Mouse (Mus musculus) testis, adult 2 months (tissue): ENCODE measurements at regions not wholly inside any gene's neighbourhood (a gene's known extent, or its start where the extent isn't known, plus 50 kb on each side); places are given as distances from the start of the nearest gene placed in this dataset.

Experiments
- CTCF ChIP-seq: fragments of 200-500 bp; IDR thresholded peaks from 2 replicates; pipeline ENCODE4 v1.5.1; 2012; ENCODE audit warnings: low read depth, mild to moderate bottlenecking, inconsistent platforms, low read length, moderate library complexity; ENCODE audit not compliant: control insufficient read depth, insufficient read depth, insufficient replicate concordance
- POLR2A ChIP-seq: fragments of 200-500 bp; IDR thresholded peaks from 2 replicates; pipeline ENCODE4 v1.6.1; 2012; ENCODE audit warnings: low read depth, mild to moderate bottlenecking, inconsistent platforms, low read length, moderate library complexity; ENCODE audit not compliant: control insufficient read depth

DNA sequence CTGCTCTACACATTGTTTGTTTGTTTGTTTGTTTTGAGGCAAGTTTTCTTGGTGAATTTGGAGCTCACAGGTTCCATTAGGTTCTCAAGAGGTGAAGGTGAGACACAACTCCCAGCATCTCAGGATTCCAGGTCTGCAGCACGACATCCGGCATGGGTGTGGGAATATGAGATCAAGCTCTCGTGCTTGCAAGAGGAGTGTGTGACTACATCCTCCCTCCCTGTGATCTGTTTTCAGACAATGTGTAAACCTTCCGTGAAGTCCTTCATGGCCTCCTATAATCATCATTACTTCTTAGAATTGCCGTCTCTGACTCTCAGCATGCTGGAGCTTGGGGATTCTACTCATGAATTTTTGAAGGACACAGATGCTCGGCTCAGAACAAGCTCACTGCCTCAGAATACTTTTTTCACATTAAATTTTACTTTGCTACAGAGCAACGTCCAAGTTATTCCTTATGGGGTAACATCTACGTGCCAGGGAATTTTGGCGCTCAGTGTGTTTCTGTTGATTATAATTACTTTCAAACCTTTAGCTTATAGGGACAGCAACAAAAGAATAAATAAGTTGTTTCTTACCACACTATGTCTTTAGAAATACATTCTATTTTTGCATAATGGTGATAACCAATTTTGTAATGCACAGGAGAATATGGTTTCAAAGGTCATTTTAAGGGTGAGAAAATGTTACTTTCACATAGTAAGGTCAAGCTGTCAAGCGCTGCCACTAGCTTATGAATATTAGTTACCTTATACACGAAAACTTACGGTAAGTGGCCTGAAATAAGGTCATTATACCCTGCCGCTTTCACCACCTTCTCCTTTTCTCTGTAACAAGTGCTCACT is 220.6 kb downstream of the Spry2 start:
- no peak for TF ChIP-seq CTCF
- no peak for TF ChIP-seq POLR2A
